Mouse (Mus musculus): ENCODE data around the gene Megf11. TPM values are rescaled to one million over a fixed set of nuclear protein-coding genes. Genes with fewer than 3 reads are reported as not detected.
A peak's percentile ranks its signal among the peaks of the same experiment; 100 is the strongest.

Megf11 gene
- polyA plus RNA-seq, 1 experiment from 2014 or later, result 17.4 TPM

DNA sequence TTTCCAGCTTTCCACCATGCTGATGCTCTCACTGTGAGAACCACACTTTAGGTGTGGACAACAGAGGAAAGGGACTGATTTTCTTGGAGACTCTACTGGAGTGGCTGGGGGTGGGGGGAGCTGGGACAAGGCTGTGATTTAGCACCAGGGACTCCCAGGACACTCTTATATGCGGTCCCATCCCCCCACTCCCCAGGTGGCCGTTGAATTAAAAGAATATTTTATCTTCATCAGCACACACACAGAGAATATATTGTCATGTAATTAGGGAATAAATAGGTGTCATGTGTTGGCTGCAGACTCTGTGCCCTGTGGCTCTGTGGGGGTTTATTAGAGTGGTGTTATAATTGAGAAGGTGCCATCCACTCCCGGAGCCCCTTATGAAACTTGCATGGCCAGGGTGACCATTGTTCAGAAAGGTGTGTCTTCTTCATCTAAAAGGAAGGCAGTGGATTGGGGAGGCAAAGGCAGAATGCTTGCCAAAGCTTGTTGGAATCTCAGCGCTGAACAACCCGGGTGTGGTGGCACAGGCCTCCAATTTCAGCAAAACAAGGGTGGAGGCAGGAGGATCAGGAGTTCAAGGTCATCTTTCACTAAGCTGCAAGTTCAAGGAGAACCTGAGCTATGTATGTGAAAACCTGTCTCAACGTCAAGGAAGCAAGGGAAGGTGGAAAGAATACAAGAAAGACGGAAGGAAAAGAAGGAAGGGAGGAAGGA, 4.3 kb downstream of the Megf11 start:
- WGBS, result 60% methylated on average over 7 of the region's 7 CpGs
- Histone ChIP-seq H3K4me2 (replicated peaks) (no peak overlapping the region), H3K9ac (no peak overlapping the region), H3K9me3 (ENCODE audit: control insufficient read depth, low read length) (no peaks in the 10 kb centered on the region), H3K4me1 (replicated peaks; ENCODE audit: control insufficient read depth, insufficient read depth, low read length) (peaks cover 26% of the 10 kb centered on the region), H3K4me3 (replicated peaks; ENCODE audit: low read length) (no peak overlapping the region), H3K27ac (no peak overlapping the region), H3K27me3 (ENCODE audit: control insufficient read depth, insufficient read depth, low read length) (peaks cover 35% of the 10 kb centered on the region), H3K36me3 (replicated peaks; ENCODE audit: control insufficient read depth, insufficient read depth) (no peaks in the 10 kb centered on the region)
- no peak for ATAC-seq (ENCODE audit: low FRiP score)
- DNase-seq (ENCODE audit: low spot score), result no peak

GRCm38 (mm10) chr9:64393914-64394596, 8.6 kb downstream of the Megf11 start:
- Histone ChIP-seq H3K4me1 (replicated peaks; ENCODE audit: control insufficient read depth, insufficient read depth, low read length) (0 out of 2 replicates have a peak, but pooled peaks cover 7% of the 10 kb centered on the region), H3K4me3 (replicated peaks; ENCODE audit: low read length) (no peak overlapping the region), H3K27ac (no peak overlapping the region), H3K36me3 (replicated peaks; ENCODE audit: control insufficient read depth, insufficient read depth) (no peaks in the 10 kb centered on the region), H3K4me2 (replicated peaks) (no peak overlapping the region), H3K27me3 (ENCODE audit: control insufficient read depth, insufficient read depth, low read length) (no peaks in the 10 kb centered on the region), H3K9ac (no peak overlapping the region), H3K9me3 (ENCODE audit: control insufficient read depth, low read length) (no peaks in the 10 kb centered on the region)
- ATAC-seq (ENCODE audit: low FRiP score) (no peak), DNase-seq (ENCODE audit: low spot score) (peak; percentile 69)
- 45% methylated on average over 5 of the region's 5 CpGs for whole genome bisulfite sequencing

DNA sequence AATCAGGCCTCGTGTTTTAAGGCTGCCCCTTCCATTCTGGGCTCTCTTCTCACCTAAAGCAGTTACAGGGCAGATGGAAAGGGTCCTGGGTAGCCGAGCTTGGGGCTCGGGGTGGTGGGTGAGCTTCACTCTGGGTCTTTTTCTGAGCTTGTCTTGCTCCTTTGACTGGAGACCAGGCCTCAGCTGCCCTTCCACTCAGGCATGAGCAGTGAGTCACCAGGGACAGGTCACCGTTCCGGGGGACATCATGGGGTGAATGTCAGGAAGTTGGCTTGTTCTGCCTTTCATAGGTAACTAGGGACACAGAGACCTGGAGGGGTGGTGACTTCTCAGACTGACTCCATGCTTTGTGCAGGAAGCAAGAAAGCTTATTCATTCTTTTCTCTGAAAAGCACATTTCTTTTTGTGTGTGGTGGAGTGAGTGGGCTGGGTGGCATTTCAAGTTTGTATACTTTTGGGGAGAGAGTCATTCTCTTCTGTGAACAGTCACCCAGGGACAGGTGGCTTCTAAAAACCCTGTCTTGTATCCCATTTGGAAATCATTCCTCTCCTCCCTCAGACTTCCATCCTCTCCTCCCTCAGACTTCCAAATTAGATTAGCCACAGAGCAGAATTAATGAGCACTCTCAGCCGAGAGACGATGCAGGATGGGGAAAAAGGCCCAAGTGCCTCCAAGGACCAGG, 10.0 kb downstream of the Megf11 start:
- no peak for DNase-seq (ENCODE audit: low spot score)
- no peaks in the 10 kb centered on the region for H3K9me3 ChIP-seq (ENCODE audit: control insufficient read depth, low read length)
- H3K4me2 ChIP-seq (replicated peaks), result no peak overlapping the region
- H3K36me3 ChIP-seq (replicated peaks; ENCODE audit: control insufficient read depth, insufficient read depth), result no peaks in the 10 kb centered on the region
- H3K27ac ChIP-seq, result no peak overlapping the region
- no peak overlapping the region for H3K9ac ChIP-seq
- no peak overlapping the region for H3K4me3 ChIP-seq (replicated peaks; ENCODE audit: low read length)
- no peaks in the 10 kb centered on the region; the same call in 1 of the 2 replicates for H3K4me1 ChIP-seq (replicated peaks; ENCODE audit: control insufficient read depth, insufficient read depth, low read length)
- ATAC-seq (ENCODE audit: low FRiP score), result no peak
- WGBS, result 45% methylated on average over 7 of the region's 7 CpGs
- no peaks in the 10 kb centered on the region for H3K27me3 ChIP-seq (ENCODE audit: control insufficient read depth, insufficient read depth, low read length)

DNA sequence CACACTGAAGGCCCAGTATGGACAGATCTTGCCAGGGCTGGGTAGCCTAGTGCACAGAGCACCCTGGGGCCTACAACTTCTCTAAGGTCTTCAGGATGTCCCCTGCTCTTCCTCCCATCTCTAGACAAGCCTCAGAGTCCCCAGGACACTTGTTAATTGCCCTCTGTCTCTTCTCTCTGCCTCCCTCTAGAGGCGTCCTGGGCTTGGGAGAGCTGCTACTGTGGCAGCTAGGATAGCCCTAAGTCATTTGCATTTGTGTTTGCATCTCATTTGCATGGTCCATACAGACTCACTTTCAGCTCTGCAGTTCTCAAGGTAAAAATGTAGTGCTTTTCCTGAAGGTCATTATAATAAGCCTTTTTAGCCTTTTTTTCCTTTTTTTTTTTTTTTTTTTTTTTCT, 11.7 kb downstream of the Megf11 start:
- Histone ChIP-seq H3K4me3 (replicated peaks; ENCODE audit: low read length) (no peak overlapping the region), H3K27ac (no peak overlapping the region), H3K4me2 (replicated peaks) (no peak overlapping the region), H3K27me3 (ENCODE audit: control insufficient read depth, insufficient read depth, low read length) (no peaks in the 10 kb centered on the region), H3K4me1 (replicated peaks; ENCODE audit: control insufficient read depth, insufficient read depth, low read length) (no peaks in the 10 kb centered on the region; the same call in 1 of the 2 replicates), H3K9ac (no peak overlapping the region), H3K9me3 (ENCODE audit: control insufficient read depth, low read length) (no peaks in the 10 kb centered on the region), H3K36me3 (replicated peaks; ENCODE audit: control insufficient read depth, insufficient read depth) (no peaks in the 10 kb centered on the region)
- 8% methylated on average over 1 of the region's 1 CpGs for WGBS
- DNase-seq (ENCODE audit: low spot score) (peak; percentile 50), ATAC-seq (ENCODE audit: low FRiP score) (no peak)

DNA sequence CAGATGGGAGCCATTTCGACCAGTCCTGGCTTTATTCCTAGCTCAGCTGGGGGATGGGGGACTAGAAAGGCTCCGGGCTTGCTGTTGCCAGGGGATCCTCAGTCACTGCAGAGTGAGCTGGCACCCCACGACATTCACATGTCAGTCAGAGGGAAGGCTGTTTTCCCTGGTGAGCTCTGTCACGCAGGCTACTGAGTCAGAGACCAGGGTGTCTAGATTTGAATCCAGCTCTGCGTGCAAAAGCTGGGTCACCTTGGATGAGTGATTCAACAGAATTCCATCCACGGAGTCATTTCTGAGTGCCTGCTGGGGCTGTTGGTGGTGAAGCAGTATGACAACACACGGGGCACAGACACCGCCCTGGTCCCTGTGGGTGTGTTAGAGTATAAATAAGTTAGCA, 13.7 kb downstream of the Megf11 start:
- no peaks in the 10 kb centered on the region; the same call in 1 of the 2 replicates for H3K4me1 ChIP-seq (replicated peaks; ENCODE audit: control insufficient read depth, insufficient read depth, low read length)
- ATAC-seq (ENCODE audit: low FRiP score) (no peak), DNase-seq (ENCODE audit: low spot score) (no peak)
- H3K36me3 ChIP-seq (replicated peaks; ENCODE audit: control insufficient read depth, insufficient read depth), result no peaks in the 10 kb centered on the region
- no peaks in the 10 kb centered on the region for H3K9me3 ChIP-seq (ENCODE audit: control insufficient read depth, low read length)
- no peak overlapping the region for H3K4me3 ChIP-seq (replicated peaks; ENCODE audit: low read length)
- no peak overlapping the region for H3K9ac ChIP-seq
- 57% methylated on average over 8 of the region's 8 CpGs for WGBS
- H3K27me3 ChIP-seq (ENCODE audit: control insufficient read depth, insufficient read depth, low read length), result no peaks in the 10 kb centered on the region
- H3K4me2 ChIP-seq (replicated peaks), result no peak overlapping the region
- H3K27ac ChIP-seq, result no peak overlapping the region

DNA sequence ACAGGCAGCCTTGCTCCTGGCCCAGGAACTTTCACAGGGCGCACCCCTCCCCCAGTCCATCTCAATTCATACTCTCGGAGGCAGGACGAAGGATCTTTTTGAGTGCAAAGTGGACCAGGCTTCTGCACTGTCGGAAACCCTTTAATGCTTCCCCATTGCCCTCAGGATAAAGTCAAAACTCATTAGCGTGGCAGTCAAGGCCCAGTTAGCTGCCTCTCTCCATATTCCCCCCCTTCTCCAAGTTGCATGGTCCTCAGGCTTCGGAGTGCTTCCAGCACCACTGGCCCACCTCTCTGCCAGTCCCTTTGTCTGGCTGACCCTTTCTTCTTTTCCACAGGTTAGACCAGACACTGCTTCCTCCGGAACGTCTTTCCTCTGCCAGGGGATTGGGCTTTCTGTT, 16.7 kb downstream of the Megf11 start:
- H3K27me3 ChIP-seq (ENCODE audit: control insufficient read depth, insufficient read depth, low read length), result no peaks in the 10 kb centered on the region
- no peak for DNase-seq (ENCODE audit: low spot score)
- H3K9me3 ChIP-seq (ENCODE audit: control insufficient read depth, low read length), result no peaks in the 10 kb centered on the region
- H3K9ac ChIP-seq, result no peak overlapping the region
- no peak for ATAC-seq (ENCODE audit: low FRiP score)
- 64% methylated on average over 8 of the region's 8 CpGs for WGBS
- H3K4me1 ChIP-seq (replicated peaks; ENCODE audit: control insufficient read depth, insufficient read depth, low read length), result no peaks in the 10 kb centered on the region; the same call in 1 of the 2 replicates
- no peaks in the 10 kb centered on the region for H3K36me3 ChIP-seq (replicated peaks; ENCODE audit: control insufficient read depth, insufficient read depth)
- H3K4me3 ChIP-seq (replicated peaks; ENCODE audit: low read length), result no peak overlapping the region
- H3K4me2 ChIP-seq (replicated peaks), result no peak overlapping the region
- H3K27ac ChIP-seq, result no peak overlapping the region

DNA sequence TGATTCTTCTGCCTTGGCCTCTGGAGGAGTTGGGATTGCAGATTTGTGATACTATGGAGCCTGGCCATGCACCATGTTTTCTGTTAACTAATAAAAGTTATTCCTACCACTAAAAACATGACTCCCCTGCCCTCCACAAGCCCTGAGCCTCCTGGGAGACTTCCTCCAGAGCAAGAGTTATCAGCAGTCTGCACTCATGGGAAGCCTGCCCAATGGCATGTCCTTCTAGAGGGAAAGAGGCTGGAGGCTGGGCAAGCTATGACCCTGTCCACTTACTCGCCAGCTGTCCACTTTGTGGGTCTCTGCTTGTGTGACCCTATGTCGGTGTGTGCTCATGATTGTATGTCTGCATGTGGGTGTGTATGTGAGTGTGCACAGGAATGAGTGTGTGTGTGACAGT, 21.4 kb downstream of the Megf11 start:
- H3K9ac ChIP-seq, result no peak overlapping the region
- no peak overlapping the region for H3K4me3 ChIP-seq (replicated peaks; ENCODE audit: low read length)
- ATAC-seq (ENCODE audit: low FRiP score) (no peak), DNase-seq (ENCODE audit: low spot score) (no peak)
- H3K36me3 ChIP-seq (replicated peaks; ENCODE audit: control insufficient read depth, insufficient read depth), result no peaks in the 10 kb centered on the region
- WGBS, result 91% methylated on average over 2 of the region's 2 CpGs
- H3K27me3 ChIP-seq (ENCODE audit: control insufficient read depth, insufficient read depth, low read length), result no peaks in the 10 kb centered on the region
- H3K4me1 ChIP-seq (replicated peaks; ENCODE audit: control insufficient read depth, insufficient read depth, low read length), result 0 out of 2 replicates have a peak, but pooled peaks cover 2% of the 10 kb centered on the region
- H3K4me2 ChIP-seq (replicated peaks), result no peak overlapping the region
- no peaks in the 10 kb centered on the region for H3K9me3 ChIP-seq (ENCODE audit: control insufficient read depth, low read length)
- H3K27ac ChIP-seq, result no peak overlapping the region

- 0 out of 2 replicates have a peak, but pooled peaks cover 2% of the 10 kb centered on the region for H3K4me1 ChIP-seq (replicated peaks; ENCODE audit: control insufficient read depth, insufficient read depth, low read length)
- no peaks in the 10 kb centered on the region for H3K9me3 ChIP-seq (ENCODE audit: control insufficient read depth, low read length)
- no peak overlapping the region for H3K4me3 ChIP-seq (replicated peaks; ENCODE audit: low read length)
- no peaks in the 10 kb centered on the region for H3K36me3 ChIP-seq (replicated peaks; ENCODE audit: control insufficient read depth, insufficient read depth)
- WGBS, result 84% methylated on average over 7 of the region's 7 CpGs
- no peak overlapping the region for H3K9ac ChIP-seq
- no peak overlapping the region for H3K4me2 ChIP-seq (replicated peaks)
- DNase-seq (ENCODE audit: low spot score) (no peak), ATAC-seq (ENCODE audit: low FRiP score) (no peak)
- no peak overlapping the region for H3K27ac ChIP-seq
- no peaks in the 10 kb centered on the region for H3K27me3 ChIP-seq (ENCODE audit: control insufficient read depth, insufficient read depth, low read length)
These were observed 22.1 kb downstream of the Megf11 start for GRCm38 (mm10) chr9:64407390-64407970.

- Histone ChIP-seq H3K27ac (no peak overlapping the region), H3K9ac (no peak overlapping the region)
- WGBS, result 60% methylated on average over 8 of the region's 8 CpGs
These were observed 23.4 kb downstream of the Megf11 start for GRCm38 (mm10) chr9:64408821-64409220.

More at GRCm38 (mm10) chr9:64408821-64409220, 23.4 kb downstream of the Megf11 start:
- Histone ChIP-seq H3K4me3 (replicated peaks; ENCODE audit: low read length) (no peak overlapping the region), H3K9me3 (ENCODE audit: control insufficient read depth, low read length) (no peaks in the 10 kb centered on the region), H3K27me3 (ENCODE audit: control insufficient read depth, insufficient read depth, low read length) (no peaks in the 10 kb centered on the region), H3K4me1 (replicated peaks; ENCODE audit: control insufficient read depth, insufficient read depth, low read length) (0 out of 2 replicates have a peak, but pooled peaks cover 2% of the 10 kb centered on the region), H3K4me2 (replicated peaks) (no peak overlapping the region), H3K36me3 (replicated peaks; ENCODE audit: control insufficient read depth, insufficient read depth) (no peaks in the 10 kb centered on the region)
- ATAC-seq (ENCODE audit: low FRiP score) (no peak), DNase-seq (ENCODE audit: low spot score) (no peak)
